Mouse (Mus musculus): ENCODE data around the gene Rgs7.

GRCm38 (mm10) chr1:175431356-175432053, 60.8 kb downstream of the Rgs7 start:
- TF ChIP-seq GATA1 (IDR thresholded peaks at IDR 0.05; ENCODE audit: low read depth, low read length), result no peak
- TF ChIP-seq ZC3H11A (IDR thresholded peaks at IDR 0.05; ENCODE audit: low read depth, low read length), result no peak
- TF ChIP-seq POLR2A (IDR thresholded peaks at IDR 0.05; ENCODE audit: control insufficient read depth in 1 of 2, insufficient read depth in 1 of 2, low read depth in 1 of 2, low read length in 2 of 2, poor library complexity in 1 of 2), result no peak
- no peak for TF ChIP-seq MYB (IDR thresholded peaks at IDR 0.05; ENCODE audit: low read depth, low read length)
- no peak for TF ChIP-seq E2F4 (IDR thresholded peaks at IDR 0.05; ENCODE audit: borderline replicate concordance, low read depth, low read length)
- TF ChIP-seq MAX (IDR thresholded peaks at IDR 0.05; ENCODE audit: low read length), result no peak
- TF ChIP-seq EP300 (IDR thresholded peaks at IDR 0.05; ENCODE audit: low read depth in 1 of 2, low read length in 2 of 2), result no peak

Data from MEL (cell line).